Mouse (Mus musculus) thymus, postnatal 4 days (tissue): ENCODE data around the gene Tmem120b.
A peak's percentile ranks its signal among the peaks of the same experiment; 100 is the strongest.

Source experiments
- DNase-seq: peaks from one replicate; pipeline ENCODE4 v3.0.0; 2021

Gene Tmem120b

GRCm38 (mm10) chr5:123094238-123094991 is 26.2 kb downstream of the Tmem120b start:
- DNase-seq = no peak

- DNase-seq = no peak
Measured at GRCm38 (mm10) chr5:123096299-123096698, 28.1 kb downstream of the Tmem120b start.

GRCm38 (mm10) chr5:123098487-123098886 is 30.3 kb downstream of the Tmem120b start:
- no peak for DNase-seq

GRCm38 (mm10) chr5:123102376-123102775 is 34.2 kb downstream of the Tmem120b start:
- DNase-seq = peak; percentile 20

- DNase-seq = no peak
Measured at GRCm38 (mm10) chr5:123103556-123103955, 35.3 kb downstream of the Tmem120b start.

GRCm38 (mm10) chr5:123104769-123105168 is 36.6 kb downstream of the Tmem120b start:
- DNase-seq = no peak

GRCm38 (mm10) chr5:123109452-123110203 is 41.4 kb downstream of the Tmem120b start:
- DNase-seq = no peak

GRCm38 (mm10) chr5:123110296-123110721 is 42.1 kb downstream of the Tmem120b start:
- no peak for DNase-seq

GRCm38 (mm10) chr5:123114109-123114508 is 45.9 kb downstream of the Tmem120b start:
- no peak for DNase-seq

- DNase-seq = peak; percentile 81
Measured at GRCm38 (mm10) chr5:123114924-123115323, 46.7 kb downstream of the Tmem120b start.

GRCm38 (mm10) chr5:123116080-123116479 is 47.9 kb downstream of the Tmem120b start:
- no peak for DNase-seq

- peak; percentile 94 for DNase-seq
Measured at GRCm38 (mm10) chr5:123117257-123117656, 49.0 kb downstream of the Tmem120b start.

GRCm38 (mm10) chr5:123117773-123118172 is 49.6 kb downstream of the Tmem120b start:
- DNase-seq = no peak

- no peak for DNase-seq
Measured at GRCm38 (mm10) chr5:123118826-123119225, 50.6 kb downstream of the Tmem120b start.

- DNase-seq = no peak
Measured at GRCm38 (mm10) chr5:123120624-123121215, 52.5 kb downstream of the Tmem120b start.

GRCm38 (mm10) chr5:123122181-123122580 is 54.0 kb downstream of the Tmem120b start:
- DNase-seq = peak; percentile 71

- DNase-seq = no peak
Measured at GRCm38 (mm10) chr5:123125105-123125504, 56.9 kb downstream of the Tmem120b start.

- DNase-seq = peak; percentile 85
Measured at GRCm38 (mm10) chr5:123125638-123126406, 57.6 kb downstream of the Tmem120b start.

- peak; percentile 35 for DNase-seq
Measured at GRCm38 (mm10) chr5:123127031-123127430, 58.8 kb downstream of the Tmem120b start.

GRCm38 (mm10) chr5:123128426-123129169 is 60.4 kb downstream of the Tmem120b start:
- peak; percentile 83 for DNase-seq

- no peak for DNase-seq
Measured at GRCm38 (mm10) chr5:123129170-123129757, 61.0 kb downstream of the Tmem120b start.
